Mouse (Mus musculus) thymus, postnatal 4 days (tissue): ENCODE results near the gene Pgpep1.
A peak's percentile ranks its signal among the peaks of the same experiment; 100 is the strongest.

ENCODE experiments used
- DNase-seq: peaks from one replicate; pipeline ENCODE4 v3.0.0; 2021

The Pgpep1 gene

DNA sequence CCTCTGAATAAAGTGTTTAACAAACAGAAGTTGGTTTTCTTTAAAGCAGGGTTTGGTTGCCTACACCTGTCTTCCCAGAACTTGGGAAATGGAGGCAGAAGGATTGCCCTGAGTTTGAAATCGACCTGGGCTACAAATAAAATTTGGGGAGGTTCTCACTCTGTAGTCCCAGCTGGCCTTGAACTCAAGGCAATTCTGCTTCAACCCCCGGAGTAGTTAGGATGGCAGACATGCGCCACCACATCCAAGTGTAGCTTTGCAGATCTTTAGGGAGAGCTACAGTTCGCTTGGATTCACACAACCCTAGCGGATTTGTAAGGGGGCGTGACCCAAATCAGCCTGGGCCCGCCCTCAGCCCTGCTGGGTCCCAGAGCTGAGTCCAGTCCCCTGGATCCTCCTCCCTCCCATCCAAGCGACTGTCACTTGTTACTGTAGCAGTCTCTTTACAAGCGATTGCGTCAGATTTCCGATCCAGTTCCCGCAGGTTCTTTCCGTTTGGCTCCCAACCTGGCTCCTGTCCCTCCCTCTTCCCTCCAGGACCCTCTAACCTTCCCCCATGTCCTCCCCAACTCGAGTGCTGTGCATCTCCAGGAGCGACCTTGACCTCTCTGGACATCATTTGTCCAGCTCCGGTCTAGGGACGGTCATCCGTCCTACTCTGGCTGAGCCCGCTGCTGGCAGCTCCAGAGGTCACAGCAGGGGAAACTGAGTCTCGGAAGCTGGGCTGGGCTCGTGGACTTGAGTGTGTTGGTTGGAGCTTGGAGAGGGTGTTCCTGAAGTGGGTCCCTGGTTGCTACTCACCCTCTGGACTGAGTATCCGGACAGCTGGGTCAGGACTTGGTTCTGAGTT is 29.4 kb downstream of the Pgpep1 start:
- DNase-seq, result no peak

DNA sequence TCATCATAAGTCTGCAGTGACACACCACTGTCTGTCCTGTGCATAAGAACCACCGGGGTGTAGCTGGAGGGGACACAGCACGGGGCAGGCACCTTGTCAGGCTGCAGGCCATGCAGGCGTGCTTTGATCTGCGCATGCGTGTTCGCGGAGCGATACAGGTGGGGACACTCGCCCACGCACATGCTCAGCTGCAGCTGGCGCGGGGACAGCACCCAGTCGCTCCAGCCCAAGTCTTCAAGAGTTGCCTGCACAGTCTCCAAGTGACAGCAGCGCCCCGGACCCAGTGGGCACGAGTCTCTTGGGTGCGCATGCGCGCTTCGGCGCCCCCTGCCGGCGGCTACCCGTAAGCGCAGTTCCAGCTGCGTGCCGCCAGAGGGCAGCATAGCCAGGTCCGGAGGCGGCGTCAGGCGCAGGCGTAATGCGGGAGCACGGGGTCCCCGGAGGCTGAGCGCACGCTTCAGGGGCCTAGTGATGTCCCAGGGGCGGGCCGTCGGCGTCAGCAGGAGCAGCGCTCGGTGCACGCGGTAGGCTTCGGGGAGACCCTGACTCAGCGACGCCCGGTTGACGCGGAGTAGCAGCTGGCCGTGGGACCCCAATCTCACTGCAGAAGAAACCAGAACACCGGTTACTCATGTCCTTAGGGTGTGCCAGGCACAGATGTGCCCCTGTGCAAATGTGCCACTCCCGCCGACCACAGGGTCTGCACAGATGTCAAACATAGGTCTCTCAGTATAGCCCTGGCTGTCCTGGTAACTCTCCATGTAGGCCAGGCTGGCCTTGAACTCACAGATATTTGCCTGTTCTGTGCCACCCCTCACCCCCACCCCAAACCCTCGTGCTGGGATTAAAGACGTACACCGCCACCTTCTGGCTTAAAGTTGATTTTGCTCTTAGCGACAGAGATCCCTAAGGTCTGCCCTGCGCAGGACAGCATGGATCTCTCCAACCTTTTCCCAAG is 30.3 kb downstream of the Pgpep1 start:
- peak; percentile 94 for DNase-seq

DNA sequence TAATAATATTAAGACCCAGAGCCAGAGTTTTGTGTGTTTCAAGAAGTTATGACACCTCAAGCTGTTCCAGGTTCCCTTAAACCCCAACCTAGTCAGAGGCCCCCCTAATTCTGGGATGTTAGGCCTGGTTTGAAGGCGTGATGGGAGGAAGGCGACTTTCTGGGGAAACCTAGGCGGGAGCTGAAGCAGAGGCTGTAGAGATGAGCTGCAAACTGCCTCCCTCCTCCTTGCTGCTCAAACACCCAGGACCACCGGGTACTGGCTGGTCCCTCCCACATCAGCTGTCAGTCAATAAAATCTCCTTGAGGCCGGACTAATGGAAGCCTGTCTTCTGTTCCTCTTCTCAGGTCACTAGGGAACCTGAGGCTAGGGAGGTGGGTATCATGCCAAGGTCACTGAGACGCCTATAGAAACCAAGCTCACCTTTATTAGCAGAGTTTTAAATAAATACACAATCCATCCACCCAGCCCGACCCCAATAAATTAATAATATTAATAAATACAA is 31.1 kb downstream of the Pgpep1 start:
- DNase-seq, result peak; percentile 11

DNA sequence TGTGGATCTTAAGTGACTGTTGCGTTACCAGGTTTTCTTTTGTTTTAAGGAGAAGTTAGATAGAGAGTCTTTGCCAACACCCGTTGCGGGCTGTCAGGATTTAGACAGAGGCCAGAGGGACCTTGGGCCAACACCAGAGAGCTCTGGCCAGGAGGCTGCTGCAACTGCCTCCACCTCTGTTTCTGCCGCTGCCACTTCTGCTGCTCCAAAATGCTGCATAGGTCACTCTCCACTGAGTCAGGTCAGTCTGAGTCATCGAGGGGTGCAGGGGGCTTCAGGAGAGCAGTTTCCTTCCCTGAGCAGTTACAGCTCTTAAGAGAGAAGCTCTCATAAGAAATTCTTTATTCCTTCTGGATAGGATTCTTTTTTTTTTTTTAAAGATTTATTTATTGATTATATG is 33.1 kb downstream of the Pgpep1 start:
- DNase-seq, result no peak

DNA sequence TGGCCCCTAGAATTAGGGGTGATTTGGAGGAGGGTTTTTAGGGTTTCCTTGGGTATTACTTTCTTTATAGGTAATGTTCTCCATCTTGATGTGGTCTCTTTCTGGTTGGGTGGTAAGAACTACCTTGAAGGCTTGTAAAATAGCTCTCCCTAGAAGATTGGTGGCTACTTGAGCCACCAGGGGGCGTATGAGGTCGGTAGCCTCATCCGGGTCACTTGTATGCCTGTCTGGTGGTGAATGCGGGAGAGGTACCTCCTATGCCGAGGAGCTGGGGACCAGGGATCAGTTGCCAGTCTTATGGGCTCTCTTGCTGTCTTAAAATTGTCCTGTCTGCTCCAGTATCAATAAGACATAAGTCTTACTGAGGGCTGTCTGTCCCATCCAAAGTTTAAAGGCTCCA is 35.1 kb downstream of the Pgpep1 start:
- DNase-seq, result peak; percentile 81

DNA sequence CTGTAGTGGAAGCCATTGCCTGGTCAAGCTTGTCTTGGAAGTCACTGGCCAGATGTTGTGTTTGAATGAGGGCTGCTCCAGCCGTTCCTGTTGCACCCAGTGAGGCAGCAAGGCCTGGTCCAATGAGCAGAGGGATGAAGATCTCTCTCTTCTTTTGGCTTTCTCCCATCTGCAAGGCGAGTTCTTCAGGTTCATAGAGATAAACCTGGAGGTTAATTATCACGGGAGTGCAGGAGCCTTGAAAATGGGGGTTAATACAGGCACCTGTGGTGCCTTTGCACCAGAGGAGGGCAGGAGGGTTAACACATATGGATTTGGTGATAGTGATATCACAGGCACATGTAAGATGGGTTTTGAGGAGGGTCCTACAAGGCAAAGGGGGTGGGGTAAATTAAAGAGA is 38.0 kb downstream of the Pgpep1 start:
- no peak for DNase-seq

DNA sequence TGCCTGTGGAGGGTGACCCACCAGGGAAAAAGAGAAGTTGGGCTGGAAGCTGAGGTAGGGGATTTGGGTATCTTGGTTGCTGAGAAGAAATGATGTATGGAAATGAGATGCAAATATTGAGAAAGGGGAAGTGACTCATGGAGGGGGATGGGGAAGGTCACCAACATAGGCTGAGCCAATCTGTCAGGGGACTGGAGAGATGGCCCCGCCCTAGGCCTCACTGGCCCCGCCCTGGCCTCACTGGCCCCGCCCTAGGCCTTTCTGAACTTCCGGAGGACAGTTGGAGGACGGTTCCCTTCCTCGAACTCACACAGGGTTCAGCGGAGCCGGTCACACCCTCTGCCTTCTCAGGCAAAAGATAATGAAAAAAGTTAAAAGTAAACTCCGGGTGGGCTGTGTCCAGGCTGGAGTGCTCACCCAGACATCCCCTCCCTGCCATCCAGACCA is 41.3 kb downstream of the Pgpep1 start:
- peak; percentile 65 for DNase-seq

DNA sequence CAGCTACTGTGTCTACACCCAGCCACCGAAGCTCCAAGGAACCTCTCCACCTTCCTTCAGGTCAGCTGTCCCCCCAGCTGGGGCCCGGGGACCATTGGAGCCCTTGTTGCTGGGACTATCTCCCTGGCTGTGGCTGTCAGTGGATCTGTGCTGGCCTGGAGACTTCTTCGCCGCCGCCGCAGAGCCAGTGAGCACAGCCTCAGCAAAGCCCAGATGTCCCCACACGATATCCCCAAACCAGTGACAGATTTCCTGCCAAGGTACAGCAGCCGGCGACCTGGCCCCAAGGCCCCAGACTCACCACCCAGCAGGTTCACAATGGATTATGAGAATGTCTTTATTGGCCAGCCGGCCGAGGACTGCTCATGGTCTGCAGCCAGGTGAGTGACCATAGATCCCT is 42.2 kb downstream of the Pgpep1 start:
- DNase-seq, result no peak

DNA sequence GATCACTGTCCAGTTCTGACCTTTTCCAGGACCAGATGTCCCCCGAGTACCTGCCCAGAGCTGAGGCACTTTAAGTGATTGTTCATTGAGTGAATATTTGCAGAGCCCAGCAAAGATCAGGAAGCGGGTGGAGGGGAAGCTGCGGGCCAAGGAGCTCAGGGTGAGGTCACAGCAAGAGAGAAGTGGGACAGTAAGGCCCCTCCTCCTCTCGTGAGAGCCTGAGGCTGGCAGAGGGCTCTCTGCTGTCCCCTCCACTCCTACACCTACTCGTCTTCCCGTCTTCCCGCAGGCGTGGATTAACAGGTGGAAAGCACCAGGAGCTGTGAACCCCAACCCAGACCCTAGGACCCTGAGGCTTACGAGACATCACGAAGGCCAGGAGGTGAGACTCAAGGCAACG is 43.5 kb downstream of the Pgpep1 start:
- peak; percentile 28 for DNase-seq

DNA sequence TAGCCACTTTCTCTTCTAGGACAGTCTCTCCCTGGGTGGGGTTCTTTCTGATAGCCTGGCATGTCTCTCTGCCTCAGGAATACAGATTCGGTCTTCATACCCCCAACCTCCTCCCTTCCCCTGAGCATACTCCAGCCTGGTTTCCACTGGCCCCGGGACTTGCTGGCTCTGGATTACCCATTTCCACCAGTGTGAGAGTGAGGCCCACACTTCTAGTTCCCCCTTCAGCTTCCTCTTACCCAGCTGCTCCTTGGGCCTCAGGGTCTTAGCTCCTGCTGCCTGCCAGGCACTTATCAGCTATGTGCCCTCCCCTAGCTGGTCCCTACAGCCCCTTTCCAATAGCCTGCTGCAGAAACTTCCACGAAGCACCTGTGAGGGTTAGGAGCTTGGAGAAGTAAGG is 44.3 kb downstream of the Pgpep1 start, which contains the start of gene Lrrc25:
TSS of gene Lrrc25 (plus strand) at position 262 of the 400 bp plus-strand sequence.
- DNase-seq, result peak; percentile 10

DNA sequence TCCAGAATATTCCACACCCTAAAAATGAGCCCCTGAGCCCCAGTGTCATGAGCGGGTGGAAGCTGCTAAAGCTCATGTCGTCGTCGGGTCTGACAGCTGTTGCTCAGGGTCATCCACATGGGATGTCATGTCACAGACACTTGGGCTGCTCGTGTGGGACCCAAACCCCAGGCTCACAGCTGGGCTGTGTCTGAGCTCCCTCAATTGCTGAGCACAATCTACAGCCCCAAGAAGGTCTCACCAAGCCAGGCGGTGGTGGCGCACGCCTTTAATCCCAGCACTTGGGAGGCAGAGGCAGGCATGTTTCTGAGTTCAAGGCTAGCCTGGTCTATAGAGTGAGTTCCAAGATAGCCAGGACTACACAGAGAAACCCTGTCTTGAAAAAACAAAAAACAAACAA is 44.9 kb downstream of the Pgpep1 start:
- peak; percentile 10 for DNase-seq

DNA sequence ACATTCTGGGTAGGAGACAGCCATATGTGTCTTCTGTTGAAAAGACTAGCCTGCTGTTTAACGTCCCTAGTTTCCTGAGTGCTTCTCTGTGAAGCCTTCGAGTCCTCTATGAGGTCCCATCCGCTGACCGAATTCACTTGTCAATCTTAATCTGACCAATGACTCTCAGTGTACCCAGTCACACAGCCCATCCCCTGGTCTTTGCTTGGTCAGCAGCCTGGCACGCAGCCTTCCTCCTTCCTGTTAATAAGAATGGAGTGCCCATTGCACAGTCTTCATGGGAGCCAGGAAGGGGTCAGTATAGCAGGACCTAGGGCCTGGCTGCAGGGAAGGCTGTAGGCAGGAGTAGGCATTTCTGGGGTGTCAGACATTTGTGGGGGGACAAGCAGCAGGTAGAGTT is 45.7 kb downstream of the Pgpep1 start:
- no peak for DNase-seq

DNA sequence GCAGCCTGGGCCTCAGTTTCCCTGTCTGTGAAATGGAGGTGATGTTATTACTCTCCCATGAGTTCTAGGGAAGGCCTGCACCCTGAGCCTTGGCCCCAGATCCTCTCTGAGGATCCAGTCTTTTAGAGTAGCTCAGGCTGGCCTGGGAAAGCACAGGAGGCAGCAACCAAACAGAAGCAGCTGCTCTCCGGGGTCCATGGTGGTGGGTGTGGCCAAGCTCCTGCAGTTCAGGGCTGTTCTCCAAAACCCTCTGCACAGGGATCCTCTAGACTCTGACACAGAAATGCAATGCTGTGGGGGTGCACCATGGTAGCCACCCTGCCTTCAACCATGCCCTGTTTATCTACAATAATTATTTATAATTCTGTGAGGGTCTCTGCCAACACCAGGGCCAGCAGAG is 46.4 kb downstream of the Pgpep1 start:
- no peak for DNase-seq

DNA sequence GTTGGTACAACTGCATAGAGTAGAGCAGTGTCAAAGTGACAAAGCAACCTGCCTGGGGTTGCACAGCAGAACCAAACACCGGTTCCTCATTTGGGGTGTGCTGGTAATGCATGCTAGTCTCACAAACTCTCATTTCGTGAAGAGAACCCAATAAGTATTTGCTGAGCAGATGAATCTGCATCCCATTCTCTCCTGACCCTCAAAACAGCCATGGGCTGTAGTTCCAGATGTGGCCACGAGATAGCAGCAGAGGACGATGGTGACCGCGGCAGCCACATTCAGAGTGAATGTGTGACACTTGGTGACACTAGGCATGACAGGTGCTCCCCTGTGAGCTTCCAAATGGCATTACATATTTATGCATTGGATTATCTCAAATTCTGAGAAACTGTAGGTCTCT is 48.3 kb downstream of the Pgpep1 start:
- peak; percentile 95 for DNase-seq

DNA sequence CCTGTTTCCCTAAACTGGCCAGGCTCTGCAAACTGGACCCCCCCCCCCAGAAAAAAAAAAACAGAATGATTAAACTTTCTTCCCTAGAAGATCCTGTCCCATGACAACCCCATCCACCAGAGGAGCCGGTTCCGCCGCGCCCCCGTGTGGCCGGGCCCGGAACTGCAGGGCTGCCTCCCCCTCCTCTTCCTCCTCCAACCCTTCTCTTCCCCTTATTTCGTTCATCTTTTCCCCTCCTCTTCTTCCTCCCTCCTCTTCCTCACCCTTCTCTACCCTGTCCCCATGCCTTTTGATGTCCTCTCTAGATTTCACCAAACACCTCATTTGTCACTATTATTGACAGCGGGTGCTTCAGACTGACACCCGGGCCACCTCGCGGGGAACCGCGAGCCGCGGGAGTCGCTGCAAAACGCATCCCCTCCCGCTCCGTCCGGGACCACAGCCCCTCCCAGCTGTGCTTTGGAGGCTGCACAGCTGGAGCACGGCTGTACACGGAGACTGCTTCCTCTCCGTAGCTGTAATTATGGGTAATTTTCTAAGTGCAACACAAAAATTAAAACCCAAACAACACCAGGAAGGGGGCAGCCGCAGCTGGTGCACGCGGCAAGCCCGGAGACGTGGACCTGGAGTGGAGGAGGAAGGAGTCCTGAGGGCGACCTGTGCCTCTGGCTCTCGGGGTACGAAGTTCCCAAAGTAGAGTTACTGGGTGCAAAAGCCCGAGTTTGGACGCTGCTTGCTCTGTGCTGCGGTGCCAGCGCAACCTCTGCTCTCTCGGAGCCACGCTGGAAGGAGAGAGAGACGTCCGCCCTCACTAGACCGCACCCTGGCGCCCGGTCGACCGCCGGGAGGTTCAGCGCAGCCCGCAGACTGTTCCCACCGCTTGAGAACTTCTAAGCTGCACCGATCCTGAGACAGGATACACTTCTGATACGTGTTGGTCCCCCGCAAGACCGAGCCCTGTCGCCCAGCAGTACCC is 49.1 kb downstream of the Pgpep1 start:
- peak; percentile 95 for DNase-seq

DNA sequence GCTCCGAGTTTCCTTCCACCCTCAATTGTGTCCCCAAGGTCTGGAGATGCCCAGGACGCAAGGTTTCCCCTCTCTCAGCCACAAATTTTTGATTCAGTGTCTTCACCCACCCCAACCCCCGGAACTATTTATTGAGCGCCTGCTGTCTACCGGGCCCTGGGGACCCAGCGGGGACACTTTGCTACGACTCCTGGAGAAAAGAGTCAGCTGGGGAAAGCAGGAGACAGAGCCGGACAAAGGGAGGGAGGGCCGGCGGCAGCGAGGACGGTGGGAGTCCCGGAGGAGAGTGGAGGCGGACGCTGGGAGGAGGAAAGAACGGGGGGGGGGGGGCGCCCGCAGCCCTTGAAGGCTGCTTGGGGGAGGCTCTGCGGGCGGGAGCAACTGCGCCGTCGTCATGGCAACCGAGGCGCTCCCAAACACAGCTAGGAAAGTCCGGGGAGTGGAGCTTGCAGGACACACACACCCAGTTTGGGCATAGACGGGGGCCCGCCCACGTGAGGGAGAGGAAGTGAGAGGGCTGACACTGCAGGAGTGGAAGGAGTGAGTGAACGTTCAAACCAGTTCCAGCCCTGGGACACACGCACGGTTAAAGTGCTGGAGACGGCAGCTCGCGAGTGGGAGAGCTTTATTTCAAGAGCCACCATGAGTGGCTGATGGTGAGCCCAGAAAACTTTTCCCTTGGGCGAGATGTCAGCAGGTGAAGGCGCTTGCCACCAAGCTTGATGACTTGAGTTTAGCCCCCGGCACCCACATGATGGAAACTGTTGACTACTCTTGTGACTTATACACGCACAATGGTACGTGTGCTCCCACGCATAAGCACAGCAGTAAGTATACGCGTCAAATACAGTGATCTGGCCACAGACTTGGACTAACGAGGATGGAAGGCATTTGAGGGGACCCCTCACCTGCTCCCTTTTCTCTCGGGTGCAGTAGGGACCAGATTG is 50.1 kb downstream of the Pgpep1 start:
- peak; percentile 85 for DNase-seq

DNA sequence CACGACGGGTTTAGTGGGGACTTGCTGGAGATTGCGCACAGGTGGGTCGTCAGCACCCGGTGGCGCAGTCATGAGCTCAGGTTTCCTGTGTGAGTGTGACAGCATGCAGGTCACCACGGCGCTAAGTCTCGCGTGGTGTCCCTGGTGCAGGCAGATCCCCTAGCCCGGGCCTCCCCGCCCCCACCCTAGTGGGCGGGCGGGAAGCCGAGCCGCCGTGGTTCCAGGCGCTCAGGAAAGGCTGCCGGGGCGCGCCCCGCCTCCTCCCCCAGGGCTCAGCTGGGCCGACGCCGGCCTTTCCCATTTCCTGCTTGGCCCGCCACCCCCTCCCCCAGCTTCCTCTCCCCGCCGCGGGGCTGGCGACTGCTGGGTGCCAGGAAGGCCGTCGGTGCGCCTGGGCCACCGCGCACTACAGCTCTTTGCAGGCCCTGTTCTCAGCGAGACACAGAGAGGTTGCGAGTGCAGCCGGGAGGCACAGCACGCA is 50.8 kb downstream of the Pgpep1 start:
- DNase-seq, result peak; percentile 87

DNA sequence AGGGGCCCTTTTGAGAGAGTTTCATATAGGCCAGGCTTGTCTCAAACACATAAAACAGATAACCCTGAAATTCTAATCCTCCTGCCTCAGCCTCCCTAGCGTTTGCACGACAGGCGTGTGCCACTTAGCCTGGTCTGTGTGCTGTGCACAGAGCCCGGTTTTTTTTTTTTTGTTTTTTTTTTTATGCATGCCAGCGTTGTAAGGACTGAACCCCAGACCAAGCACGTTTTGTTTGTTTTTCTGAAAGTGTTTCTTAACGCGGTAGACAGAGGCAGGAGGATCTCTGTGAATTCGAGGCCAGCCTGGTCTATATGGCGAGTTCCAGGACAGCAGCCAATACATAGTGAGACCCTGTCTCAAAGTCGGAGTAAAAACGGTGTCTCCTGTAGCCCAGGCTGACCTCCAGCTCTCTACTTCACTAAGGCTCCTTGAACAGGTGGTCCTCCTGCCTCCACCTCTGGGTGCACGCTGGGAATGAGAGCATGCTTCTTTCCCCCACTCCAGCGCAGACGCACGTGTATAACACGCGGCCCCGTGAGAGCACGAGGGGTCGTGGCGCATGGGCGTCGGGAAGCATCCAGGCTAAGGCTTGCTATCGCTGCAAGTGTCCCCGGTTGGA is 51.3 kb downstream of the Pgpep1 start, which contains the start of gene Ssbp4:
TSS of gene Ssbp4 (minus strand) at position 124 of the 619 bp plus-strand sequence.
- no peak for DNase-seq

DNA sequence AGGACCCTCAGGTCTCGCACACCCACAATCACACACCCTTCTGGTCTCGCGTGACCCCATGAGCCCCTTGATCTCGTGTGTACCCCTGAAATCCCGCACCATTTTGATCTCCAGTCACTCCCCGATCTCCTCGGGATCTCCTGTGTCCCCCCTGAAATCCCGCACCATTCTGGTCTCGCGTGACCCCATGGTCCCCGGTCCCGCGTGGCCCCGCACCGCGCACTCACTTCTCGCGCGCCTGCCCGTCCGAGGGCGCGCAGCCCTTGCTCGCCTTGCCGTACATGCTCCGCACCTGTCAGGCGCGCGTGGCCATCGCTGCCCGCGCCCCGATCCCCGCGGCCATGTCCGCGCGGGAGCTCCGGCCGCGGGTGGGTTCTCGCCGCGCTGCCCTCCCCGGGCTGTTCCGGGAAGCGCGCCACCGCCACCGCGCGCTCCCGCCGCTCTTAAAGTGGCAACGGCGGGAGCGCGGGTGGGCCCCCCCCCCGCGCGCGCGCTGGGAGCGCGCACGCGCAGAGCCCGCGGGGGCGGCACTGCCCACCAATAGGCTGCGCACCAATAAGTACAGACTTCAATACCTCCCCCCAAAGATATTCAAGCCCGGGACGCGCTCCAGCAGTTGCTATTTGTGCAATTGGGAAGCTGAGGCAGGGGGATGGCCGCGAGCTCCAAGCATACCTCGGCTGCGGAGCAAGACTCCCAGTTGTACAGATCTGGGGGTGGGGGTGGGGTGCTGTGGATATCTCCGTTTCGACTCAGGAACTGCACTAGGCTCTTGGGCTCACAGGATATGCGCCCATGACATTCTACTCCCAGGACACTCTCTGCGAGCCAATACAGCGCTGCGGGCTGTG is 52.1 kb downstream of the Pgpep1 start:
- peak; percentile 78 for DNase-seq

DNA sequence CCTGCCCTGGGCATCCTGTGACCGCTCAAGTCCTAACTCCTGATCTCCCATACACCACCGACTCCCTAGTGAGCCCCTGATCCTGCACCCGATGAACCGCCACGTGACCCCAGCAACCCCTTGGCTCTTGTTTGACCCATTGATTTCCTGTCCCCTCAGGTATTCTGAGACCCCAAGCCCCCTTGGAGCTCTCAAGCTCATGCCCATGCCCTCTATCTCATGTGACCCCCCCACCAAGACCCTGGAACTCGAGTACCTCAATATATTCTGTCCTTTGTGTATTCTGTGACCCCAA is 52.6 kb downstream of the Pgpep1 start:
- no peak for DNase-seq
